Mouse (Mus musculus) brain, embryonic 14.5 days (tissue): ENCODE measurements at regions not wholly inside any gene's neighbourhood (a gene's known extent, or its start where the extent isn't known, plus 50 kb on each side); places are given as distances from the start of the nearest gene placed in this dataset.

ENCODE experiments used
- CTCF ChIP-seq: fragments of 200-500 bp; IDR thresholded peaks from 2 replicates; pipeline ENCODE4 v1.5.1; 2012; ENCODE audit warnings: inconsistent platforms, mild to moderate bottlenecking, moderate library complexity, borderline replicate concordance; ENCODE audit not compliant: insufficient read depth, insufficient read length; ENCODE audit errors: extremely low read depth
- POLR2A ChIP-seq: fragments of 200-500 bp; IDR thresholded peaks from 2 replicates; pipeline ENCODE4 v1.6.1; 2012; ENCODE audit warnings: mild to moderate bottlenecking, inconsistent platforms, borderline replicate concordance; ENCODE audit not compliant: poor library complexity, insufficient read depth, insufficient read length, severe bottlenecking; ENCODE audit errors: extremely low read depth

DNA sequence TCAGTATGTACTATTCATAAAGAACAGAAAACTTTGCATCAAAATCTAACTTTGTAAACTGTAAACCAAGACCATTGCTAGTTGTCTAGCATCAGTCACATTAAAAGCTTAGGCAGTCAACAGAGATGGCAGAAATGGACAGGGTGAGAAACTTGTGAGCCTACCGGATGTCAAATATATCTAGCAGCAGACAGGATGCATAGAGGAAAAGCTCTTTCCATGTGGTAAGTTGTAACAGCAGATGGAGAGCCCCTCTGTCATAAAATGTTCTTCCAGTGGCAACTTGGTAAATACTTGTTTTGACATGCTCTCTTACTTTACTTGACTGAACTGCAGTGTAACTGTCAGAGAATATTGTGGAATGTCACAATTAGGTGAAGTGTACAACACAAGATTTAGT, 494.8 kb upstream of the Luzp2 start:
- no peak for TF ChIP-seq POLR2A
- no peak for TF ChIP-seq CTCF
